Mouse (Mus musculus) G1E-ER4 (cell line): ENCODE results near the gene Apon. TPM values are rescaled to one million over a fixed set of nuclear protein-coding genes. Genes with fewer than 3 reads are reported as not detected.

Source experiments
- GATA1 ChIP-seq: IDR thresholded peaks from one replicate; pipeline ENCODE4 v1.8.0; 2012; ENCODE audit warnings: low read length, inconsistent platforms
- polyA plus RNA-seq: library from polyadenylated mRNA; stranded (reverse); fragments of >175 nt; gene quantifications from 2 replicates; pipeline ENCODE4 v1.2.3, GENCODE M21; 2012

Apon gene
- polyA plus RNA-seq, 1 experiment, result 0.04 TPM

- TF ChIP-seq GATA1, result no peak
These were observed 43.3 kb downstream of the Apon start for GRCm38 (mm10) chr10:128297221-128297620.

- no peak for TF ChIP-seq GATA1
These were observed 43.7 kb downstream of the Apon start for GRCm38 (mm10) chr10:128297622-128298021.

- TF ChIP-seq GATA1, result no peak
These were observed 44.3 kb downstream of the Apon start for GRCm38 (mm10) chr10:128298243-128298642.

- no peak for TF ChIP-seq GATA1
These were observed 44.8 kb downstream of the Apon start, which contains the start of gene Il23a for GRCm38 (mm10) chr10:128298702-128299171. Il23a (minus strand) TSS chr10:128298752.

GRCm38 (mm10) chr10:128302357-128302756, 48.5 kb downstream of the Apon start:
- TF ChIP-seq GATA1, result no peak

- no peak for TF ChIP-seq GATA1
These were observed 48.9 kb downstream of the Apon start for GRCm38 (mm10) chr10:128302785-128303125.

GRCm38 (mm10) chr10:128303126-128304021, 49.5 kb downstream of the Apon start, which contains the start of gene Pan2:
Pan2 (plus strand) TSS chr10:128303335.
- TF ChIP-seq GATA1, result no peak

Other genes starting within 250 kb of the Apon start
- not detected in 2 replicates for gene Hsd17b6, start 246.5 kb upstream of the Apon start, polyA plus RNA-seq
- gene Prim1, start 238.9 kb upstream of the Apon start, polyA plus RNA-seq, result 1.4 and 2.4 TPM in 2 replicates
- gene Naca, start 218.5 kb upstream of the Apon start, polyA plus RNA-seq, result 68.4 and 148 TPM in 2 replicates
- gene Ptges3, start 195.1 kb upstream of the Apon start, polyA plus RNA-seq, result 213 and 308 TPM in 2 replicates
- 2,012 and 2,953 TPM in 2 replicates for gene Atp5b, start 170.8 kb upstream of the Apon start, polyA plus RNA-seq
- 30.8 and 32.5 TPM in 2 replicates for gene Baz2a, start 162.5 kb upstream of the Apon start, polyA plus RNA-seq
- gene Rbms2, start 73.8 kb upstream of the Apon start, polyA plus RNA-seq, result 8.8 and 10.8 TPM in 2 replicates
- 15.4 and 19.6 TPM in 2 replicates for gene Gls2, start 59.6 kb upstream of the Apon start, polyA plus RNA-seq
- gene Spryd4, start 42.3 kb upstream of the Apon start, polyA plus RNA-seq, result 3.9 and 5.2 TPM in 2 replicates
- gene Mip, start 28.3 kb upstream of the Apon start, polyA plus RNA-seq, result not detected in 2 replicates
- 38.9 and 45.1 TPM in 2 replicates for gene Timeless, start 22.0 kb upstream of the Apon start, polyA plus RNA-seq
- not detected in 2 replicates for gene Apof, start 14.6 kb downstream of the Apon start, polyA plus RNA-seq
- 9.1 TPM in 2 replicates for gene Stat2, start 16.5 kb downstream of the Apon start, polyA plus RNA-seq
- 0.05 and 0.08 TPM in 2 replicates for gene Il23a, start 44.7 kb downstream of the Apon start, polyA plus RNA-seq
- 2.7 and 3.1 TPM in 2 replicates for gene Pan2, start 49.2 kb downstream of the Apon start, polyA plus RNA-seq
- gene Cnpy2, start 68.4 kb downstream of the Apon start, polyA plus RNA-seq, result 83.4 and 115 TPM in 2 replicates
- gene Cs, start 83.6 kb downstream of the Apon start, polyA plus RNA-seq, result 16.3 and 53.3 TPM in 2 replicates
- gene Coq10a, start 114.9 kb downstream of the Apon start, polyA plus RNA-seq, result 8.7 and 15.8 TPM in 2 replicates
- 79.7 and 85.8 TPM in 2 replicates for gene Ankrd52, start 123.0 kb downstream of the Apon start, polyA plus RNA-seq
- gene Slc39a5, start 147.1 kb downstream of the Apon start, polyA plus RNA-seq, result not detected in 2 replicates
- 226 and 249 TPM in 2 replicates for gene Nabp2, start 157.4 kb downstream of the Apon start, polyA plus RNA-seq
- gene Rnf41, start 157.6 kb downstream of the Apon start, polyA plus RNA-seq, result 11.6 and 14.5 TPM in 2 replicates
- gene Smarcc2, start 205.2 kb downstream of the Apon start, polyA plus RNA-seq, result 158 and 204 TPM in 2 replicates
- gene Myl6, start 240.0 kb downstream of the Apon start, polyA plus RNA-seq, result 221 and 292 TPM in 2 replicates
- 18.5 and 18.8 TPM in 2 replicates for gene Myl6b, start 244.6 kb downstream of the Apon start, polyA plus RNA-seq